Mouse (Mus musculus): ENCODE measurements around the gene Tle2. TPM values are rescaled to one million over a fixed set of nuclear protein-coding genes. Genes with fewer than 3 reads are reported as not detected.
A peak's percentile ranks its signal among the peaks of the same experiment; 100 is the strongest.

Tle2 gene
- polyA plus RNA-seq, 1 experiment from 2014 or later: 6.9 TPM

GRCm38 (mm10) chr10:81600738-81601203, 26.4 kb downstream of the Tle2 start, which contains the start of gene Tle6:
Gene Tle6, minus strand, starts transcription at chr10:81601073.
- Histone ChIP-seq H3K9ac (ENCODE audit: low read depth, low read length) (peak within 1 kb of the TSS; percentile 55), H3K4me2 (peak within 1 kb of the TSS; percentile 73), H3K27me3 (replicated peaks; ENCODE audit: control insufficient read depth, insufficient read depth, low read length) (peaks cover 15% of the 10 kb centered on the region), H3K36me3 (ENCODE audit: control insufficient read depth, insufficient read depth, low read length) (no peaks in the 10 kb centered on the region), H3K4me3 (ENCODE audit: low read depth, low read length) (peak within 1 kb of the TSS; percentile 30), H3K9me3 (ENCODE audit: control insufficient read depth, low read length) (no peaks in the 10 kb centered on the region), H3K4me1 (replicated peaks; ENCODE audit: control insufficient read depth, insufficient read depth, low read length) (peaks cover 43% of the 10 kb centered on the region), H3K27ac (ENCODE audit: low read depth, low read length) (peak within 1 kb of the TSS; percentile 56)
- under 1% methylated on average over 28 of the region's 28 CpGs for WGBS
- peak; percentile 99 for DNase-seq (ENCODE audit: low spot score)
- peak; percentile 88 for ATAC-seq (replicated peaks; ENCODE audit: low FRiP score)

- peak overlapping the region; percentile 39; the same call in 1 of the 2 replicates for H3K27ac ChIP-seq (ENCODE audit: low read depth, low read length)
- peak overlapping the region; percentile 28; the same call in 1 of the 2 replicates for H3K9ac ChIP-seq (ENCODE audit: low read depth, low read length)
- peak overlapping the region; percentile 30; the same call in 1 of the 2 replicates for H3K4me3 ChIP-seq (ENCODE audit: low read depth, low read length)
- peaks cover 38% of the 10 kb centered on the region for H3K4me1 ChIP-seq (replicated peaks; ENCODE audit: control insufficient read depth, insufficient read depth, low read length)
- H3K9me3 ChIP-seq (ENCODE audit: control insufficient read depth, low read length): no peaks in the 10 kb centered on the region
- ATAC-seq (replicated peaks; ENCODE audit: low FRiP score): no peak
- H3K4me2 ChIP-seq: peak overlapping the region; percentile 73
- no peaks in the 10 kb centered on the region for H3K36me3 ChIP-seq (ENCODE audit: control insufficient read depth, insufficient read depth, low read length)
- peaks cover 10% of the 10 kb centered on the region for H3K27me3 ChIP-seq (replicated peaks; ENCODE audit: control insufficient read depth, insufficient read depth, low read length)
- no peak for DNase-seq (ENCODE audit: low spot score)
- WGBS: 27% methylated on average over 7 of the region's 7 CpGs
Measured at GRCm38 (mm10) chr10:81601396-81601905, 27.1 kb downstream of the Tle2 start.

GRCm38 (mm10) chr10:81602741-81603151, 28.4 kb downstream of the Tle2 start:
- Histone ChIP-seq H3K27ac (ENCODE audit: low read depth, low read length) (no peak overlapping the region), H3K4me2 (no peak overlapping the region), H3K4me3 (ENCODE audit: low read depth, low read length) (no peak overlapping the region), H3K27me3 (replicated peaks; ENCODE audit: control insufficient read depth, insufficient read depth, low read length) (0 out of 2 replicates have a peak, but pooled peaks cover 6% of the 10 kb centered on the region), H3K4me1 (replicated peaks; ENCODE audit: control insufficient read depth, insufficient read depth, low read length) (peaks cover 32% of the 10 kb centered on the region), H3K9me3 (ENCODE audit: control insufficient read depth, low read length) (no peaks in the 10 kb centered on the region), H3K36me3 (ENCODE audit: control insufficient read depth, insufficient read depth, low read length) (no peaks in the 10 kb centered on the region), H3K9ac (ENCODE audit: low read depth, low read length) (no peak overlapping the region)
- peak; percentile 59 for DNase-seq (ENCODE audit: low spot score)
- ATAC-seq (replicated peaks; ENCODE audit: low FRiP score): no peak
- WGBS: 24% methylated on average over 4 of the region's 4 CpGs

GRCm38 (mm10) chr10:81604019-81604967, 29.9 kb downstream of the Tle2 start:
- peak overlapping the region; percentile 46; the same call in 1 of the 2 replicates for H3K4me3 ChIP-seq (ENCODE audit: low read depth, low read length)
- ATAC-seq (replicated peaks; ENCODE audit: low FRiP score): no peak
- no peaks in the 10 kb centered on the region; the same call in 1 of the 2 replicates for H3K36me3 ChIP-seq (ENCODE audit: control insufficient read depth, insufficient read depth, low read length)
- no peak for DNase-seq (ENCODE audit: low spot score)
- WGBS: 70% methylated on average over 12 of the region's 12 CpGs
- H3K4me2 ChIP-seq: peak overlapping the region; percentile 79
- H3K4me1 ChIP-seq (replicated peaks; ENCODE audit: control insufficient read depth, insufficient read depth, low read length): peaks cover 26% of the 10 kb centered on the region
- no peak overlapping the region; the same call in 1 of the 2 replicates for H3K27ac ChIP-seq (ENCODE audit: low read depth, low read length)
- 0 out of 2 replicates have a peak overlapping the region, but pooled peaks have one; percentile 42 for H3K9ac ChIP-seq (ENCODE audit: low read depth, low read length)
- H3K9me3 ChIP-seq (ENCODE audit: control insufficient read depth, low read length): no peaks in the 10 kb centered on the region
- H3K27me3 ChIP-seq (replicated peaks; ENCODE audit: control insufficient read depth, insufficient read depth, low read length): no peaks in the 10 kb centered on the region

GRCm38 (mm10) chr10:81604968-81605665, 30.8 kb downstream of the Tle2 start:
- ATAC-seq (replicated peaks; ENCODE audit: low FRiP score): peak; percentile 42
- H3K27me3 ChIP-seq (replicated peaks; ENCODE audit: control insufficient read depth, insufficient read depth, low read length): no peaks in the 10 kb centered on the region
- DNase-seq (ENCODE audit: low spot score): peak; percentile 80
- H3K9me3 ChIP-seq (ENCODE audit: control insufficient read depth, low read length): no peaks in the 10 kb centered on the region
- H3K27ac ChIP-seq (ENCODE audit: low read depth, low read length): peak overlapping the region; percentile 90
- no peaks in the 10 kb centered on the region; the same call in 1 of the 2 replicates for H3K36me3 ChIP-seq (ENCODE audit: control insufficient read depth, insufficient read depth, low read length)
- peak overlapping the region; percentile 79 for H3K4me2 ChIP-seq
- peaks cover 23% of the 10 kb centered on the region for H3K4me1 ChIP-seq (replicated peaks; ENCODE audit: control insufficient read depth, insufficient read depth, low read length)
- H3K4me3 ChIP-seq (ENCODE audit: low read depth, low read length): peak overlapping the region; percentile 46
- peak overlapping the region; percentile 56 for H3K9ac ChIP-seq (ENCODE audit: low read depth, low read length)
- 15% methylated on average over 29 of the region's 29 CpGs for WGBS

GRCm38 (mm10) chr10:81605666-81605973, 31.3 kb downstream of the Tle2 start:
- no peaks in the 10 kb centered on the region for H3K9me3 ChIP-seq (ENCODE audit: control insufficient read depth, low read length)
- H3K4me2 ChIP-seq: peak overlapping the region; percentile 79
- no peaks in the 10 kb centered on the region; the same call in 1 of the 2 replicates for H3K36me3 ChIP-seq (ENCODE audit: control insufficient read depth, insufficient read depth, low read length)
- WGBS: 5% methylated on average over 14 of the region's 14 CpGs
- peak overlapping the region; percentile 90 for H3K27ac ChIP-seq (ENCODE audit: low read depth, low read length)
- no peak for DNase-seq (ENCODE audit: low spot score)
- H3K4me3 ChIP-seq (ENCODE audit: low read depth, low read length): peak overlapping the region; percentile 46
- 0 out of 2 replicates have a peak, but pooled peaks have one; percentile 5 for ATAC-seq (replicated peaks; ENCODE audit: low FRiP score)
- H3K4me1 ChIP-seq (replicated peaks; ENCODE audit: control insufficient read depth, insufficient read depth, low read length): peaks cover 18% of the 10 kb centered on the region
- no peaks in the 10 kb centered on the region for H3K27me3 ChIP-seq (replicated peaks; ENCODE audit: control insufficient read depth, insufficient read depth, low read length)
- H3K9ac ChIP-seq (ENCODE audit: low read depth, low read length): peak overlapping the region; percentile 56

GRCm38 (mm10) chr10:81605974-81606751, 31.8 kb downstream of the Tle2 start, which contains the start of gene BC025920:
Gene BC025920, plus strand, starts transcription at chr10:81606270.
- peak; percentile 88 for DNase-seq (ENCODE audit: low spot score)
- Histone ChIP-seq H3K9me3 (ENCODE audit: control insufficient read depth, low read length) (no peaks in the 10 kb centered on the region), H3K4me3 (ENCODE audit: low read depth, low read length) (peak within 1 kb of the TSS; percentile 55), H3K27me3 (replicated peaks; ENCODE audit: control insufficient read depth, insufficient read depth, low read length) (no peaks in the 10 kb centered on the region), H3K4me1 (replicated peaks; ENCODE audit: control insufficient read depth, insufficient read depth, low read length) (peaks cover 15% of the 10 kb centered on the region), H3K36me3 (ENCODE audit: control insufficient read depth, insufficient read depth, low read length) (no peaks in the 10 kb centered on the region; the same call in 1 of the 2 replicates), H3K27ac (ENCODE audit: low read depth, low read length) (peak within 1 kb of the TSS; percentile 90), H3K4me2 (peak within 1 kb of the TSS; percentile 79), H3K9ac (ENCODE audit: low read depth, low read length) (peak within 1 kb of the TSS; percentile 57)
- ATAC-seq (replicated peaks; ENCODE audit: low FRiP score): peak; percentile 87
- WGBS: 1% methylated on average over 39 of the region's 39 CpGs
